Mouse (Mus musculus): ENCODE measurements around the gene 1700113H08Rik. TPM values are rescaled to one million over a fixed set of nuclear protein-coding genes. Genes with fewer than 3 reads are reported as not detected.

The 1700113H08Rik gene
- polyA plus RNA-seq, 1 experiment from 2014 or later: 0.14 TPM

DNA sequence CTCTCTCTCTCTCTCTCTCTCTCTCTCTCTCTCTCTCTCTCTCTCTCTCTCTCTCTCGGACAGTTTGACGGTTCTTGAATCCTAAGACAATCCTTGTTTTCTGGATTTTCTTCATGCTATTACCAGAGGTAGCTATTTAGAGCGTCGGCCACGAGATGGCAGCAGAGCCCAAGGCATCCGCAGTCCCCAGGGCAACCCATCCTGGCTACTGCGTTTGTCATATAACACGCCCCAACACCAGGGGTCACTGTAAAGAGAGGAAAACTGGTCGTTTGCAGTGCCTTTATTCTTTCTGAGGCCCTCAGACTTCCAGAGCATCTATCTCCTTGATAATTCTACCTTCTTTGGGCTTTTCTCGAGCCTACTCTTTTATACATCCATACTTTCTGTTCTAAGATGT lies 33.0 kb upstream of the 1700113H08Rik start:
- peak; percentile 87 for DNase-seq (ENCODE audit: low spot score)
- WGBS: 4% methylated on average over 8 of the region's 10 CpGs
- Histone ChIP-seq H3K4me3 (ENCODE audit: low read depth, low read length) (no peak overlapping the region), H3K27ac (ENCODE audit: low read depth) (no peak overlapping the region), H3K27me3 (replicated peaks; ENCODE audit: control insufficient read depth, insufficient read depth, low read length) (no peaks in the 10 kb centered on the region), H3K9me3 (ENCODE audit: control insufficient read depth, low read length) (no peaks in the 10 kb centered on the region), H3K9ac (ENCODE audit: low read length) (no peak overlapping the region), H3K4me2 (ENCODE audit: low read length) (no peak overlapping the region), H3K4me1 (replicated peaks; ENCODE audit: control insufficient read depth, insufficient read depth, low read length) (no peaks in the 10 kb centered on the region), H3K36me3 (ENCODE audit: control insufficient read depth, insufficient read depth, low read length) (no peaks in the 10 kb centered on the region)
- ATAC-seq (replicated peaks; ENCODE audit: low FRiP score, low TSS enrichment, low read depth): peak; percentile 83

DNA sequence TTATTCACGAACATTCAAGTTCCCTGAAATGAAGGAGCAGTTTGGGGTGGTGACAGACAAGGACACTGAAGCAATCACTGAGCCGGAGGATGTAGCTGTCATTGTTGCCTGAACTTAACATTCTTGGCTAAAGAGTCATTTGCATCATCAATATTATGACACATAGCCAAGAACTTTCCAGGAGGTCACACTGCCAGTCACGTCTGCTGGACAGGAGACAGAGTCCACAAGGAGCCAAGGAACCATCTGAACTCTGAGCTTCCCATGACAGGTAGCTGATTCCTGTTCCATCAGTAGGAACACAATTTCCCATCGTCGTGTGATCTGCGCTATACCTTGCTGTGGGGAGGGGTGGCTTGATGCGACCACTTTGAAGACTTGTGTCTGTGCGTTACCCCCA lies 25.1 kb upstream of the 1700113H08Rik start:
- ATAC-seq (replicated peaks; ENCODE audit: low FRiP score, low TSS enrichment, low read depth): no peak
- H3K4me2 ChIP-seq (ENCODE audit: low read length): no peak overlapping the region
- WGBS: 88% methylated on average over 8 of the region's 8 CpGs

DNA sequence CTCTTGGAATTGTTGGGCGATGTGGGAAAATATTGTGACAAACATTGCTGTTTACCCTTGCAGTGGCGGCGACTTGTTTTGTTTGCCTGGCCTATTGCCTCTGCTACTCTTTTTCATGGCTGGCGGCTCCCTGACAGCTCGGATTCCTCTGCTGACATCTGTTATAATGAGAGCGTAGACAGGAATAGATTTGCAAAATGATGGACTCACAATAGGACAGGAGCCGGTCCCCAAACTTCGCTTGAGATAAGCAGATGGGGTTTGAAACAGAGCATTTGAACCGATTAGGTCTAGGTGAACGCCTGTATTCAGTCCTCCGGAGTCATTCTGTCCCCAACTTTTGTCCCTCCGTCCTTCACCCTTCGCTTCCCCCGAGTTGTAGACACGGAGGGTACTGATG lies 22.0 kb upstream of the 1700113H08Rik start:
- Histone ChIP-seq H3K36me3 (ENCODE audit: control insufficient read depth, insufficient read depth, low read length) (no peaks in the 10 kb centered on the region), H3K27ac (ENCODE audit: low read depth) (no peak overlapping the region), H3K9me3 (ENCODE audit: control insufficient read depth, low read length) (no peaks in the 10 kb centered on the region), H3K9ac (ENCODE audit: low read length) (no peak overlapping the region), H3K4me3 (ENCODE audit: low read depth, low read length) (no peak overlapping the region), H3K27me3 (replicated peaks; ENCODE audit: control insufficient read depth, insufficient read depth, low read length) (no peaks in the 10 kb centered on the region), H3K4me1 (replicated peaks; ENCODE audit: control insufficient read depth, insufficient read depth, low read length) (no peaks in the 10 kb centered on the region), H3K4me2 (ENCODE audit: low read length) (no peak overlapping the region)
- DNase-seq (ENCODE audit: low spot score) (no peak), ATAC-seq (replicated peaks; ENCODE audit: low FRiP score, low TSS enrichment, low read depth) (no peak)
- WGBS: 83% methylated on average over 15 of the region's 15 CpGs

More for the DNA sequence above, 25.1 kb upstream of the 1700113H08Rik start:
- DNase-seq (ENCODE audit: low spot score): no peak
- H3K36me3 ChIP-seq (ENCODE audit: control insufficient read depth, insufficient read depth, low read length): no peaks in the 10 kb centered on the region
- no peaks in the 10 kb centered on the region for H3K4me1 ChIP-seq (replicated peaks; ENCODE audit: control insufficient read depth, insufficient read depth, low read length)
- H3K27me3 ChIP-seq (replicated peaks; ENCODE audit: control insufficient read depth, insufficient read depth, low read length): no peaks in the 10 kb centered on the region
- H3K9me3 ChIP-seq (ENCODE audit: control insufficient read depth, low read length): no peaks in the 10 kb centered on the region
- no peak overlapping the region for H3K9ac ChIP-seq (ENCODE audit: low read length)
- H3K4me3 ChIP-seq (ENCODE audit: low read depth, low read length): no peak overlapping the region
- no peak overlapping the region for H3K27ac ChIP-seq (ENCODE audit: low read depth)

DNA sequence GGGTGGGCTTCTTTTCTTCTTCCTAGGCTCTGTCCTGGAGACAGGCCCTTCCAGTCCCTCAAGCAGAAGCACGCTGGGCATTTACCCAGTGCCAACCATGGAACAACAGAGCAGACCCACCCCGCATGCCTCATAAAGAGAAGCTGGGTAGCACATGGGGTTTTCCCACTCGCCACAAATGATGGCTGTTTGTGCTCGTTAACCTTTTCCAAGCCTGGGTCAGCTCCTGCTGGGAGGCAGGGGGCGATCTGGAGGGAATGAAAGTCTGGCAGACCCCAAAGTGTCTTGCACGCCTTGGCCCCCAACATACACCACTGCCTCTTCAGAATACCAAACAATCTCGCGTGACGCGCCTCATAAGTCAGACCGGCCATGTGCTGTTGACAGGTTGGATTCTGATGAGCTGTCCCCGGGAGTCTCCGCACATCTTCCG lies 21.6 kb upstream of the 1700113H08Rik start:
- Histone ChIP-seq H3K27ac (ENCODE audit: low read depth) (no peak overlapping the region), H3K27me3 (replicated peaks; ENCODE audit: control insufficient read depth, insufficient read depth, low read length) (no peaks in the 10 kb centered on the region), H3K4me2 (ENCODE audit: low read length) (no peak overlapping the region), H3K9ac (ENCODE audit: low read length) (no peak overlapping the region), H3K4me1 (replicated peaks; ENCODE audit: control insufficient read depth, insufficient read depth, low read length) (no peaks in the 10 kb centered on the region), H3K4me3 (ENCODE audit: low read depth, low read length) (no peak overlapping the region), H3K36me3 (ENCODE audit: control insufficient read depth, insufficient read depth, low read length) (no peaks in the 10 kb centered on the region), H3K9me3 (ENCODE audit: control insufficient read depth, low read length) (no peaks in the 10 kb centered on the region)
- DNase-seq (ENCODE audit: low spot score): no peak
- ATAC-seq (replicated peaks; ENCODE audit: low FRiP score, low TSS enrichment, low read depth): no peak
- WGBS: 53% methylated on average over 14 of the region's 14 CpGs

DNA sequence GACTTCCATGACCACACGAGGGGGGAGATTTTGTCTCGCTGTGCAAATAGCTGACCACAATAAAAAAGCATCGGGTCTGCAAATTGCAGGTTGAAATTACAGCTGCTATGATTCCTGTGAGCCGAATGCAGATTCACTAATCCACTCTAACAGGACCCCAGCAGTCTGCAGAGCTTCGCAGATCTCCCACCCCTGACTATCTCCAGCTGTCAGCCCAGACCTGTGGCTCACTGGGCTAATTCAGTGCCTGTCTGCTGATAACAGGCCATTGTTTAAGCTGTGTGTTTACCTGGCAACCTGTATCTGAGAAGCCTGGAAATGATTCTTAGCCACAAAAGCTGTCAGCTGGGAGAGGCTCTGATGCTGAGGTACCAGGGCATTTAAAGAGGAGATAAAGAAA lies 20.8 kb upstream of the 1700113H08Rik start:
- WGBS: 35% methylated on average over 5 of the region's 5 CpGs
- Histone ChIP-seq H3K4me2 (ENCODE audit: low read length) (no peak overlapping the region), H3K27me3 (replicated peaks; ENCODE audit: control insufficient read depth, insufficient read depth, low read length) (no peaks in the 10 kb centered on the region), H3K27ac (ENCODE audit: low read depth) (no peak overlapping the region), H3K4me1 (replicated peaks; ENCODE audit: control insufficient read depth, insufficient read depth, low read length) (no peaks in the 10 kb centered on the region), H3K36me3 (ENCODE audit: control insufficient read depth, insufficient read depth, low read length) (no peaks in the 10 kb centered on the region), H3K9ac (ENCODE audit: low read length) (no peak overlapping the region), H3K4me3 (ENCODE audit: low read depth, low read length) (no peak overlapping the region), H3K9me3 (ENCODE audit: control insufficient read depth, low read length) (no peaks in the 10 kb centered on the region)
- DNase-seq (ENCODE audit: low spot score): no peak
- ATAC-seq (replicated peaks; ENCODE audit: low FRiP score, low TSS enrichment, low read depth): no peak

DNA sequence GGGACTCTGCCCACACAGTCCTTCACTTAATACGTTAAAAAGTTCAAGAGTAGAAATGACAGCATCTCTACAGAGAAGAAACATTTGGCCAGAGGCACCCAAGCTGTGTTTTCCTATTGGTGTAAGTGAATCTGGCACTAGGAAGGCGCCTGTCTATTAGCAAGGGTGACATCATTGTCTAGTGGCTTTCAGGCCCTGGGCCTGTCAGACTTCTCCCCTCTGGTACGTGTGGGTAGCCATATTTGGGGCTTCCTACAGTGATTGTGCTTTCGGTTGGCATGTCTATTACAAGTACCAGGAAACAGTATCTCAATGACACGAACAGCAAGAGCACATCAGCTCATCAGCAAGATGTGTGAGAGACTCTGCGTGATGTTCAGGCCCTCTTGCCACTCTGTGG lies 18.5 kb upstream of the 1700113H08Rik start:
- 80% methylated on average over 6 of the region's 6 CpGs for WGBS
- DNase-seq (ENCODE audit: low spot score): no peak
- H3K9me3 ChIP-seq (ENCODE audit: control insufficient read depth, low read length): no peaks in the 10 kb centered on the region

DNA sequence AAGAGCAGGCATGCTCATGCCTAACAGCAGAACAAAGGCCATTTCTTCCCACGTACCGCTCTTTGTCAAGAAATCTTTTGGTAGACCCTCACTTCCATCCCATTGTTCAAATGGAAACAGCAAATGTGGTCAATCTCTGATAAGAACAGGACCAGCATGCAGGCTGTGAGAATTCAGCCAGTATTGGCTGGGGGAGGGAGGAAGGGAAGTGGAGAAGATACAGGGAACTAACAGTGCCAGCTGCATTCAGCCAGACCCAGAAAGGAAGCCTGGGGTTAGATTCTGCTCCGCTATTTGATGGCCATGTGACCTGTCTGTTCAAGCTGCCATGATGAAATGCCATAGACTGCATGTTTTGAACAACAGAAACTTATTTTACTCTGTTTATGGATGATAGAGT lies 18.0 kb upstream of the 1700113H08Rik start:
- no peak overlapping the region for H3K9ac ChIP-seq (ENCODE audit: low read length)
- no peaks in the 10 kb centered on the region for H3K4me1 ChIP-seq (replicated peaks; ENCODE audit: control insufficient read depth, insufficient read depth, low read length)
- no peak for DNase-seq (ENCODE audit: low spot score)
- no peaks in the 10 kb centered on the region for H3K9me3 ChIP-seq (ENCODE audit: control insufficient read depth, low read length)
- no peak overlapping the region for H3K4me2 ChIP-seq (ENCODE audit: low read length)
- no peaks in the 10 kb centered on the region for H3K27me3 ChIP-seq (replicated peaks; ENCODE audit: control insufficient read depth, insufficient read depth, low read length)
- ATAC-seq (replicated peaks; ENCODE audit: low FRiP score, low TSS enrichment, low read depth): no peak
- no peak overlapping the region for H3K27ac ChIP-seq (ENCODE audit: low read depth)
- no peak overlapping the region for H3K4me3 ChIP-seq (ENCODE audit: low read depth, low read length)
- H3K36me3 ChIP-seq (ENCODE audit: control insufficient read depth, insufficient read depth, low read length): no peaks in the 10 kb centered on the region
- 93% methylated on average over 3 of the region's 3 CpGs for WGBS

More for the DNA sequence above, 18.5 kb upstream of the 1700113H08Rik start:
- no peak for ATAC-seq (replicated peaks; ENCODE audit: low FRiP score, low TSS enrichment, low read depth)
- Histone ChIP-seq H3K4me2 (ENCODE audit: low read length) (no peak overlapping the region), H3K4me3 (ENCODE audit: low read depth, low read length) (no peak overlapping the region), H3K4me1 (replicated peaks; ENCODE audit: control insufficient read depth, insufficient read depth, low read length) (no peaks in the 10 kb centered on the region), H3K27me3 (replicated peaks; ENCODE audit: control insufficient read depth, insufficient read depth, low read length) (no peaks in the 10 kb centered on the region), H3K9ac (ENCODE audit: low read length) (no peak overlapping the region), H3K27ac (ENCODE audit: low read depth) (no peak overlapping the region), H3K36me3 (ENCODE audit: control insufficient read depth, insufficient read depth, low read length) (no peaks in the 10 kb centered on the region)

DNA sequence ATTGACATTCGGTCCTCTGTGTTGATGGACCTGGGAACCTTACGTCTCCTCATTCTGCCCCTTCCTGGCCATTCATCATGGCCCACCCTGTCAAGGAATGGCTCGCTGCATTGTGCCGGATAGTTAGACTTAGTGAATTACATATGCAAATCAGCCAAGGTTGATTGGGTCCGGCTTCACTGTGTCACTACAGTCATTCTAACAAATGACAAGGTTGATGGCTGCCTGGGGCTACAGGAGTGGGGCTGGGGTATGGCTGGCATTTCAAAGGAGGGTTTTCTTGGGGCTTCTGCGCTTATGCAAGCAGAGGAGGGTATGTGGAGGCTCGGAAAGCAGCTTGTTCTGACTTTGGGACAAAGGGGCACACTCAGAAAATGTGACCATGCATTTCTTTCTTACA lies 16.6 kb upstream of the 1700113H08Rik start:
- no peaks in the 10 kb centered on the region for H3K9me3 ChIP-seq (ENCODE audit: control insufficient read depth, low read length)
- H3K27ac ChIP-seq (ENCODE audit: low read depth): no peak overlapping the region
- 87% methylated on average over 7 of the region's 7 CpGs for WGBS
- H3K27me3 ChIP-seq (replicated peaks; ENCODE audit: control insufficient read depth, insufficient read depth, low read length): no peaks in the 10 kb centered on the region
- no peak overlapping the region for H3K4me3 ChIP-seq (ENCODE audit: low read depth, low read length)
- ATAC-seq (replicated peaks; ENCODE audit: low FRiP score, low TSS enrichment, low read depth) (no peak), DNase-seq (ENCODE audit: low spot score) (no peak)
- H3K9ac ChIP-seq (ENCODE audit: low read length): no peak overlapping the region
- no peak overlapping the region for H3K4me2 ChIP-seq (ENCODE audit: low read length)
- H3K36me3 ChIP-seq (ENCODE audit: control insufficient read depth, insufficient read depth, low read length): no peaks in the 10 kb centered on the region
- no peaks in the 10 kb centered on the region for H3K4me1 ChIP-seq (replicated peaks; ENCODE audit: control insufficient read depth, insufficient read depth, low read length)

DNA sequence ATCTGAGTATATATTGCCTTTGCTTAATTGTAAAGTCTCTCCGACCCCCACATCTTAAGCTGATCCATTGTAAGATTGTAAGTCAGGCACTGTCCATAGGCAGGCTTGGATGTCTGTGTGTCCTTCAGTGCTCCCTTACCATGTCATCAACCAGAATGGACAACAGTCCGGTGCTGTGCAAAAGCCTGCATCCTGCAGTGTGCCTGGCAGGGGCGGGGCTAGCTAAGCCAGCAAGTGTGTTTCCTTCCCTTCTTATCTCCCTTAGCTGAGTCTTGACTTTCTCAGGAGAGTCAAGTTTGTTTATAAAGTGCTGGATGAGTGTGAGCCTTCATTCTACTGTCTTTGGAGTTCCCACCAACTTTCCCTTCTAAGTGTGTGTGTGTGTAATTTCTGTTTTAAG lies 12.6 kb upstream of the 1700113H08Rik start:
- DNase-seq (ENCODE audit: low spot score) (no peak), ATAC-seq (replicated peaks; ENCODE audit: low FRiP score, low TSS enrichment, low read depth) (no peak)
- no peak overlapping the region for H3K4me3 ChIP-seq (ENCODE audit: low read depth, low read length)
- no peak overlapping the region for H3K4me2 ChIP-seq (ENCODE audit: low read length)
- H3K9me3 ChIP-seq (ENCODE audit: control insufficient read depth, low read length): no peaks in the 10 kb centered on the region
- 40% methylated on average over 3 of the region's 3 CpGs for WGBS
- H3K9ac ChIP-seq (ENCODE audit: low read length): no peak overlapping the region
- H3K36me3 ChIP-seq (ENCODE audit: control insufficient read depth, insufficient read depth, low read length): no peaks in the 10 kb centered on the region
- no peaks in the 10 kb centered on the region for H3K4me1 ChIP-seq (replicated peaks; ENCODE audit: control insufficient read depth, insufficient read depth, low read length)
- no peaks in the 10 kb centered on the region for H3K27me3 ChIP-seq (replicated peaks; ENCODE audit: control insufficient read depth, insufficient read depth, low read length)
- H3K27ac ChIP-seq (ENCODE audit: low read depth): no peak overlapping the region
